Comparison of ENCODE assay signal across 13 mouse cellular contexts in the genomic region with DNA sequence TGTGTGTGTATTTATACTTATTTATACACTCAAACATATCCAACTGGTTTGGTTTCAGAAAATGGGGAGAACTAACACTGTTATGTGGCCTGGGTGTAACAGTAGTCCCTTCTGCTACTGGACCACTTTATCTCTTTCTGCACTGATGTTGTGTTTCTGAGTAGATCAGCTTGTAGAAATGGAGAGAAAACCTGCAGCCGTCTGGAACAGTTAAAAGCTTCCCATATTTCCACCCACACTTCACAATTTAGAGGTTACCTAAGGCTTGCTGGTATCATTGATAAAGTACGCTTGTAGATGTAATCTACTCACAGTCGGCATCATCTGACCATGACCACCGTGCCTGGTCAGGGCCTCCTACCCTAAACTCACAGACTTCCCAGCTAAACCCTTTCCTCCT.
"Had no signal": no experiment of that assay in that cellular context is flagged by ENCODE, and none has a peak within 500 bp of the region (broad histone marks: within the 10 kb centered on the region; RNA-seq: fewer than 3 reads in every experiment).

No protein-coding gene starts in this region.

- H3K27me3 ChIP-seq: limb, embryonic 13.5 days; liver, embryonic 12.5 days; liver, embryonic 15.5 days had no signal

- H3K36me3 ChIP-seq: midbrain, embryonic 13.5 days had no signal

- ATAC-seq: liver, embryonic 12.5 days; midbrain, embryonic 13.5 days; midbrain, embryonic 16.5 days had no signal

- H3K9me3 ChIP-seq: limb, embryonic 10.5 days; limb, embryonic 13.5 days; liver, embryonic 12.5 days; liver, embryonic 15.5 days; midbrain, embryonic 13.5 days had no signal

- H3K27ac ChIP-seq: kidney, postnatal 0 days; layer of hippocampus, adult 2 months; limb, embryonic 10.5 days; limb, embryonic 13.5 days; liver, embryonic 12.5 days; liver, embryonic 15.5 days; macrophage; midbrain, embryonic 13.5 days had no signal

- DNase-seq: layer of hippocampus, adult 9-11 months; liver; thymus, adult 18-20 months; thymus, postnatal 36 days had no signal

- H3K4me3 ChIP-seq: layer of hippocampus, adult 2 months; limb, embryonic 10.5 days; limb, embryonic 13.5 days; liver, embryonic 12.5 days; liver, embryonic 15.5 days; midbrain, embryonic 13.5 days had no signal

- H3K4me2 ChIP-seq: limb, embryonic 13.5 days; liver, embryonic 12.5 days; liver, embryonic 15.5 days; midbrain, embryonic 13.5 days had no signal

- H3K9ac ChIP-seq: limb, embryonic 13.5 days; liver, embryonic 12.5 days; liver, embryonic 15.5 days; midbrain, embryonic 13.5 days had no signal
